Mouse (Mus musculus): Measurements from ENCODE around the gene Hoxa4. TPM values are rescaled to one million over a fixed set of nuclear protein-coding genes. Genes with fewer than 3 reads are reported as not detected.

Gene Hoxa4
- polyA plus RNA-seq, 1 experiment, result 2.4 TPM

GRCm38 (mm10) chr6:52166431-52167077 is 25.0 kb downstream of the Hoxa4 start:
- Histone ChIP-seq H3K27ac (ENCODE audit: insufficient read depth, low read depth, low read length) (peak overlapping the region; percentile 52; the same call in 1 of the 2 replicates), H3K27me3 (ENCODE audit: control insufficient read depth, insufficient read depth, low read length) (peaks cover 25% of the 10 kb centered on the region), H3K4me1 (ENCODE audit: control insufficient read depth, insufficient read depth, insufficient read length, low read length) (peaks cover 7% of the 10 kb centered on the region; the same call in 1 of the 2 replicates), H3K4me3 (ENCODE audit: low read depth, low read length) (peak overlapping the region; percentile 2; the same call in 1 of the 2 replicates), H3K36me3 (ENCODE audit: control insufficient read depth, insufficient read depth, low read length) (no peaks in the 10 kb centered on the region)
- TF ChIP-seq POLR2A (IDR thresholded peaks at IDR 0.05; ENCODE audit: low read depth, low read length) (no peak), CTCF (IDR thresholded peaks at IDR 0.05; ENCODE audit: extremely low read depth, insufficient read length, insufficient replicate concordance, low read depth, low read length) (no peak)
- 67% methylated on average over 4 of the region's 4 CpGs for WGBS

- peaks cover 8% of the 10 kb centered on the region for H3K4me1 ChIP-seq (ENCODE audit: control insufficient read depth, insufficient read depth, insufficient read length, low read length)
- peak overlapping the region; percentile 47 for H3K4me3 ChIP-seq (ENCODE audit: low read depth, low read length)
- peaks cover 27% of the 10 kb centered on the region for H3K27me3 ChIP-seq (ENCODE audit: control insufficient read depth, insufficient read depth, low read length)
- WGBS, result 59% methylated on average over 28 of the region's 28 CpGs
- no peaks in the 10 kb centered on the region for H3K36me3 ChIP-seq (ENCODE audit: control insufficient read depth, insufficient read depth, low read length)
- TF ChIP-seq CTCF (IDR thresholded peaks at IDR 0.05; ENCODE audit: extremely low read depth, insufficient read length, insufficient replicate concordance, low read depth, low read length) (no peak), POLR2A (IDR thresholded peaks at IDR 0.05; ENCODE audit: low read depth, low read length) (no peak)
- H3K27ac ChIP-seq (ENCODE audit: insufficient read depth, low read depth, low read length), result peak overlapping the region; percentile 64
Measured at GRCm38 (mm10) chr6:52165441-52166370, 25.8 kb downstream of the Hoxa4 start.

GRCm38 (mm10) chr6:52164626-52165440 is 26.7 kb downstream of the Hoxa4 start, which contains the start of gene Hoxa2:
Gene Hoxa2, minus strand, starts transcription at chr6:52164831.
- WGBS, result 29% methylated on average over 25 of the region's 25 CpGs
- peaks cover 33% of the 10 kb centered on the region for H3K27me3 ChIP-seq (ENCODE audit: control insufficient read depth, insufficient read depth, low read length)
- peaks cover 5% of the 10 kb centered on the region for H3K4me1 ChIP-seq (ENCODE audit: control insufficient read depth, insufficient read depth, insufficient read length, low read length)
- no peak for TF ChIP-seq CTCF (IDR thresholded peaks at IDR 0.05; ENCODE audit: extremely low read depth, insufficient read length, insufficient replicate concordance, low read depth, low read length)
- no peak for TF ChIP-seq POLR2A (IDR thresholded peaks at IDR 0.05; ENCODE audit: low read depth, low read length)
- H3K27ac ChIP-seq (ENCODE audit: insufficient read depth, low read depth, low read length), result peak within 1 kb of the TSS; percentile 72
- H3K4me3 ChIP-seq (ENCODE audit: low read depth, low read length), result peak within 1 kb of the TSS; percentile 51
- no peaks in the 10 kb centered on the region for H3K36me3 ChIP-seq (ENCODE audit: control insufficient read depth, insufficient read depth, low read length)

GRCm38 (mm10) chr6:52164051-52164625 is 27.4 kb downstream of the Hoxa4 start:
- peak overlapping the region; percentile 61 for H3K27ac ChIP-seq (ENCODE audit: insufficient read depth, low read depth, low read length)

GRCm38 (mm10) chr6:52163366-52164031 is 28.1 kb downstream of the Hoxa4 start:
- TF ChIP-seq CTCF (IDR thresholded peaks at IDR 0.05; ENCODE audit: extremely low read depth, insufficient read length, insufficient replicate concordance, low read depth, low read length) (no peak), POLR2A (IDR thresholded peaks at IDR 0.05; ENCODE audit: low read depth, low read length) (no peak)
- WGBS, result 69% methylated on average over 17 of the region's 17 CpGs
- Histone ChIP-seq H3K36me3 (ENCODE audit: control insufficient read depth, insufficient read depth, low read length) (no peaks in the 10 kb centered on the region), H3K4me3 (ENCODE audit: low read depth, low read length) (peak overlapping the region; percentile 34), H3K27ac (ENCODE audit: insufficient read depth, low read depth, low read length) (peak overlapping the region; percentile 72), H3K27me3 (ENCODE audit: control insufficient read depth, insufficient read depth, low read length) (peaks cover 35% of the 10 kb centered on the region), H3K4me1 (ENCODE audit: control insufficient read depth, insufficient read depth, insufficient read length, low read length) (peaks cover 5% of the 10 kb centered on the region)

More at GRCm38 (mm10) chr6:52164051-52164625, 27.4 kb downstream of the Hoxa4 start:
- Histone ChIP-seq H3K4me3 (ENCODE audit: low read depth, low read length) (peak overlapping the region; percentile 51), H3K36me3 (ENCODE audit: control insufficient read depth, insufficient read depth, low read length) (no peaks in the 10 kb centered on the region), H3K27me3 (ENCODE audit: control insufficient read depth, insufficient read depth, low read length) (peaks cover 33% of the 10 kb centered on the region), H3K4me1 (ENCODE audit: control insufficient read depth, insufficient read depth, insufficient read length, low read length) (peaks cover 5% of the 10 kb centered on the region)
- 13% methylated on average over 39 of the region's 39 CpGs for WGBS
- TF ChIP-seq CTCF (IDR thresholded peaks at IDR 0.05; ENCODE audit: extremely low read depth, insufficient read length, insufficient replicate concordance, low read depth, low read length) (no peak), POLR2A (IDR thresholded peaks at IDR 0.05; ENCODE audit: low read depth, low read length) (no peak)

Data from small intestine, adult 2 months (tissue).